Mouse (Mus musculus): ENCODE measurements around the gene Hs6st3. TPM values are rescaled to one million over a fixed set of nuclear protein-coding genes. Genes with fewer than 3 reads are reported as not detected.
A peak's percentile ranks its signal among the peaks of the same experiment; 100 is the strongest.

The Hs6st3 gene
- polyA plus RNA-seq, 1 experiment, result 17.6 TPM

DNA sequence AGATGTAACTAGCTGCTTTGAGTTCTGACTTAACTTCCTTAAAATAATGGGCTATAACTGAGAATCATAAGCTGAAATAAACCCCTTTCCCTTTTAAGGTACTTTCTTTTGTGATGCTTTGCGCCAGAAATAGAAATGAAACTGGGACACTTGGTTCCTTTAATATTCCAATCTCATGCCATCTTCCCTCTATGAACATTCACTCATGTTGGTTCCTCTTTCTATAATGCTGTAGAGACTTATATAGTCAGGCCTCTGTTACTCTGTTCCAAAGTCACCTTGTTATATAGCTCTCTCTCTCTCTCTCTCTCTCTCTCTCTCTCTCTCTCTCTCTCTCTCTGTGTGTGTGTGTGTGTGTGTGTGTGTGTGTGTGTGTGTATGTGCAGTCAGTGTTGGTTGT lies 504.7 kb downstream of the Hs6st3 start:
- no peak for TF ChIP-seq POLR2A (IDR thresholded peaks at IDR 0.05; ENCODE audit: extremely low read depth, insufficient read depth, low read length)
- no peak for TF ChIP-seq CTCF (IDR thresholded peaks at IDR 0.05; ENCODE audit: extremely low read depth, insufficient read depth, low read length)
- no peaks in the 10 kb centered on the region for H3K4me1 ChIP-seq (ENCODE audit: control insufficient read depth, insufficient read depth, low read length)
- H3K27ac ChIP-seq (ENCODE audit: insufficient read depth, low read length), result no peak overlapping the region
- H3K4me3 ChIP-seq (ENCODE audit: insufficient read depth, low read length), result no peak overlapping the region

DNA sequence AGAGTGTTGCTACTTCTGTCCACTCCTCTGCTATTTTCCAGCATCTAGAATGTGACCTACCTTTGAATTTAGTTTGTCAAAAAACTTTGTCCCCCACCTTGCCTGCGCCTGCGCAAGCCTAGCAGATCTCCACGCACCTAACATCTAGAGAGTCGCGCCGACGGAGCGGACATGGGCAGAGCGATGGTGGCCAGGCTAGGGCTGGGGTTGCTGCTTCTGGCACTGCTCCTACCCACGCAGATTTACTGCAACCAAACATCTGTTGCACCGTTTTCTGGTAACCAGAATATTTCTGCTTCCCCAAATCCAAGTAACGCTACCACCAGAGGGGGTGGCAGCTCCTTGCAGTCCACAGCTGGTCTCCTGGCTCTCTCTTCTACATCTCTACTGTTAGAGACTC lies 505.7 kb downstream of the Hs6st3 start:
- TF ChIP-seq POLR2A (IDR thresholded peaks at IDR 0.05; ENCODE audit: extremely low read depth, insufficient read depth, low read length) (no peak), CTCF (IDR thresholded peaks at IDR 0.05; ENCODE audit: extremely low read depth, insufficient read depth, low read length) (no peak)
- H3K4me3 ChIP-seq (ENCODE audit: insufficient read depth, low read length), result no peak overlapping the region
- H3K4me1 ChIP-seq (ENCODE audit: control insufficient read depth, insufficient read depth, low read length), result no peaks in the 10 kb centered on the region
- no peak overlapping the region for H3K27ac ChIP-seq (ENCODE audit: insufficient read depth, low read length)

DNA sequence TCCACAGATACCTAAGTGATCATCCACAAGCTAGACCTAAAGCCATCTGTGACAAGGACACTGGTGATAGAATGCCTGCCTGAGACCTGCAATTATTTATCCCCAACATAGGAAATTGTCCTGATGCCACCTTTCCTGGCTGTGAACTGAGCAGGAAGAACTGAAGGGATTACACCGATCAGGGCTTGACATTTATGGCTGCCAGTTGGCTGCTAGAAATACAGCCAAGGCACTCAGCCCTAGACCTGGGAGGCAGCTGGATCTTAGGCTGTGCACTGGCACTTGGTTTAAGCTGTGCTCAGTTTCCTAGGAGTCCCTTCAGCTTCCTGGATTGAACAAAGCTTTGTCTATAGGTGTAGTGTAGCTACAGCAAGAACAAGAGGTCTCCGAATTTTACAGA lies 518.8 kb downstream of the Hs6st3 start:
- no peak overlapping the region for H3K27ac ChIP-seq (ENCODE audit: insufficient read depth, low read length)
- no peak for TF ChIP-seq POLR2A (IDR thresholded peaks at IDR 0.05; ENCODE audit: extremely low read depth, insufficient read depth, low read length)
- H3K4me3 ChIP-seq (ENCODE audit: insufficient read depth, low read length), result no peak overlapping the region

DNA sequence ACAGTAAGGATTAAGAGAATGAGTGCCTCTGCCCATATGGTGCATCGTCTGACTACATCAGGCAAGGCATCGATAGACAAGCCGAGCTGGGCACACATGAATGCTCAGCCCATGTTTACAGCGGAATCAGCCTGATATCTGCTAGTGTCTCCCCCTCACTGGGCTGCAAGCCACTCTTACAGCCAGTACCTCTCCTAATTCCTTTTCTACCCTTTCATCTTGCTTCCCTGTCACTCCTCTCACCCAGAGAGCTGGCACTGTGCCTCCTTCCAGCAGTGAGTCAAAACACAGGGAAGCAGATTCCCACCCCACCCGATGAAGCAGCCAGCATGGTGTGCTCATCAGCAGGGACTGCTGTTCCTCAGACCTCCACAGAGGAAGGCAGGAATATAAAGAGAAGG lies 527.6 kb downstream of the Hs6st3 start:
- peaks cover 2% of the 10 kb centered on the region; the same call in 1 of the 2 replicates for H3K4me1 ChIP-seq (ENCODE audit: control insufficient read depth, insufficient read depth, low read length)
- H3K27ac ChIP-seq (ENCODE audit: insufficient read depth, low read length), result no peak overlapping the region
- TF ChIP-seq CTCF (IDR thresholded peaks at IDR 0.05; ENCODE audit: extremely low read depth, insufficient read depth, low read length) (no peak), POLR2A (IDR thresholded peaks at IDR 0.05; ENCODE audit: extremely low read depth, insufficient read depth, low read length) (no peak)
- no peak overlapping the region for H3K4me3 ChIP-seq (ENCODE audit: insufficient read depth, low read length)

More for the DNA sequence above, 518.8 kb downstream of the Hs6st3 start:
- no peaks in the 10 kb centered on the region for H3K4me1 ChIP-seq (ENCODE audit: control insufficient read depth, insufficient read depth, low read length)

DNA sequence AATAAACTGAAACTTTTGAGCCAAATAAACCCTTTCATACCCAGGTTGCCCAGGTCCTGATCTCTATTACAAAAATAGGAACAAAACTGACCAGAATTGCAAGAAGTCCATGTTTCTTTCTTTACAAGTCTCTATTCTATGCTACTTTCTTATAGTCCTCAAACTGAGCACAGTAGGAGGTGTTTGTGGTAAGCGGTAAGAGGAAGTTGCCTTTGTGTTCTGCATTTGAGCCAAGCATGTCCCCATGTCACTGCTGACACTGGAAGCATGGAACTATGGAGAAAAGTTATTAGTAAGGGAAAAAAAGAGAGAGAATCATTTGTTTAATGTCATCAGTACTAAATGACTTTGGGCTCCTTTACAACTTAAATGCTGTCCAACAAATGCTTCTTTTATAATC lies 529.3 kb downstream of the Hs6st3 start:
- H3K4me1 ChIP-seq (ENCODE audit: control insufficient read depth, insufficient read depth, low read length), result peaks cover 2% of the 10 kb centered on the region; the same call in 1 of the 2 replicates
- no peak for TF ChIP-seq CTCF (IDR thresholded peaks at IDR 0.05; ENCODE audit: extremely low read depth, insufficient read depth, low read length)
- no peak for TF ChIP-seq POLR2A (IDR thresholded peaks at IDR 0.05; ENCODE audit: extremely low read depth, insufficient read depth, low read length)
- no peak overlapping the region for H3K4me3 ChIP-seq (ENCODE audit: insufficient read depth, low read length)

DNA sequence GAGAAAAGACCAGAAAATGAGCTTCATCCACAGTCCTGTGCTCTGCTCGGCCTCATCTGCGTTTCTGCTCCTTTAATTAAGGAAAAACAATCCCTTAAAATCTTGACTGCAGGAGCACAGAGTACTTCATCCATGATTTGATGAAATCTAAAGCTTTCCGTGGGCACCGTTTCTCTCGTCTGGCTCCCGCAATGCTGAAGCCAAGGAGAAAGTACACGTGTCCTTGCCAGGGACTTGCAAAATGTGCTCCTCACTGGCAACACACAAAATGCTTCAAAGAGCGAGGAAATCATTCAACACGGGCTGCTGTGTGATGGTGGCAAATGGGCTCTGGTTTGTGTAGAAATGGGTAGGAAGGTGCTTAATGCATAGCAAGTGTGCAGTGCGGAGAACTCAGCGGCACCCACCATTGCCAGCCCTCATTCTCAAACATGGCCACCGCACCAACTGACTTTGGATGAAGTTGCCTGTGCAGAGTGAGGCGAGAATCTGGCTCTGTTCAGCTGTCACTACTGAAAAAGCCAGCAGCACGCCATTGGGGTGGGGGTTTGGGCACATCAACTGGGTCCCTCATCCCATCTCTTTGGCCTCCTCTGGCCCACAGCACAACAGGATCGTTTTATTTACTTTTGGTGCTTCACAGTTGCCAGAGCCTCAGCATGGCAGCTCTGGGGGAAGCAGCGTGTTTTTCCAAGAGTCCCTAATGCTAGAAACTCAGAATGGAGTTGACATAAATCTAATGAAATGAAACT lies 532.9 kb downstream of the Hs6st3 start:
- H3K27ac ChIP-seq (ENCODE audit: insufficient read depth, low read length), result no peak overlapping the region
- no peak overlapping the region for H3K4me3 ChIP-seq (ENCODE audit: insufficient read depth, low read length)
- TF ChIP-seq CTCF (IDR thresholded peaks at IDR 0.05; ENCODE audit: extremely low read depth, insufficient read depth, low read length) (no peak), POLR2A (IDR thresholded peaks at IDR 0.05; ENCODE audit: extremely low read depth, insufficient read depth, low read length) (no peak)
- no peaks in the 10 kb centered on the region; the same call in 1 of the 2 replicates for H3K4me1 ChIP-seq (ENCODE audit: control insufficient read depth, insufficient read depth, low read length)

More for the DNA sequence above, 529.3 kb downstream of the Hs6st3 start:
- H3K27ac ChIP-seq (ENCODE audit: insufficient read depth, low read length), result no peak overlapping the region

DNA sequence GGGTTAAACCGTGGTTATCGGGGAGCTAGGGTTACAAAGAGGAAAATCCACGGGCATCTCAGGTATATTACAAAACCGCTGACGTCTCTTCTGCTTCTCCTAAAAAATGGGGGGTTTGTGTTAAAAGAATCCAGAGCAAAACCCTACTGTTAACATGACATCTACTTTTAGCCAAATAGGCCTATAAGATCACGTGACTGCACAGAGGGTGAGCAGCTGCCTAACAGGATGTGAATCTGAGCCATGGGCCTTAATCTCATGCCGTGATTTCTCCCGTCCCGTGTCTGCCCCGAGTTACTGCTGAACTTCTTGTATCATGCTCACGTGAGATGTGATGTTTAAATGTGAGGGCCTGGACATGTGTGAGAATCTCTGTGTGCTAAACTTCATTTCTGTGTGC lies 540.4 kb downstream of the Hs6st3 start:
- Histone ChIP-seq H3K4me1 (ENCODE audit: control insufficient read depth, insufficient read depth, low read length) (no peaks in the 10 kb centered on the region), H3K4me3 (ENCODE audit: insufficient read depth, low read length) (no peak overlapping the region), H3K27ac (ENCODE audit: insufficient read depth, low read length) (no peak overlapping the region)
- TF ChIP-seq CTCF (IDR thresholded peaks at IDR 0.05; ENCODE audit: extremely low read depth, insufficient read depth, low read length), result no peak
- no peak for TF ChIP-seq POLR2A (IDR thresholded peaks at IDR 0.05; ENCODE audit: extremely low read depth, insufficient read depth, low read length)

DNA sequence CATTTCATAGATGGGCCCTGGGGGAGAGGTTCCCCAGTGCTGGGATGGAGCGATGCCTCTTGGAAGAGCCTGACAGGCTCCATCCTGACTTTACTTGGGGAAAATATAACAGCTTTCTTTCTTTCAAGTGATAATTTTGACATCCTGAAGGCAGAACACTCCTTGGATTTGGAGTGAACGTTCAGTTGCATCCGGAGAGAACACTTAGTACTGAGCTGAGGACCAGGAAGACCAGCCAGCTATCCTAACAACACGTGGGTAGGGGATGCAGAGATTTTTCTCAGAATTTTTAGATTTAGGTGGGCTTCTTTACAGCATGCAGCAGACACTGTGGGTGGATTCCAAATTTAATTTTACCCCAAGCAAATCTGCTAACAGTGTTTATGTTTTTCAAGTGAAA lies 541.9 kb downstream of the Hs6st3 start:
- H3K27ac ChIP-seq (ENCODE audit: insufficient read depth, low read length), result peak overlapping the region; percentile 69; the same call in 1 of the 2 replicates
- no peak for TF ChIP-seq POLR2A (IDR thresholded peaks at IDR 0.05; ENCODE audit: extremely low read depth, insufficient read depth, low read length)
- TF ChIP-seq CTCF (IDR thresholded peaks at IDR 0.05; ENCODE audit: extremely low read depth, insufficient read depth, low read length), result no peak
- no peaks in the 10 kb centered on the region for H3K4me1 ChIP-seq (ENCODE audit: control insufficient read depth, insufficient read depth, low read length)
- H3K4me3 ChIP-seq (ENCODE audit: insufficient read depth, low read length), result no peak overlapping the region

DNA sequence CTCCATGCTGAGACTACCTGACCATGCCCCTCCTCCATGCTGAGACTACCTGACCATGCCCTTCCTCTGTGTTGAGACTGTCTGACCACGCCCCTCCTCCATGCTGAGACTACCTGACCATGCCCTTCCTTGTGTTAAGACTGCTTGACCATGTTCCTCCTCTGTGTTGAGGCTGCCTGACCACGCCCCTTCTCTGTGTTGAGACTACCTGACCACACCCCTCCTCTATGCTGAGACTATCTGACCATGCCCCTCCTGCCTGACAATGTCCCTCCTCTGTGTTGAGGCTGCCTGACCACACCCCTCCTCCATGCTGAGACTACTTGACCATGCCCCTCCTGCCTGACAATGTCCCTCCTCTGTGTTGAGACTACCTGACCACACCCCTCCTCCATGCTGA lies 549.7 kb downstream of the Hs6st3 start:
- no peak overlapping the region for H3K4me3 ChIP-seq (ENCODE audit: insufficient read depth, low read length)
- no peaks in the 10 kb centered on the region for H3K4me1 ChIP-seq (ENCODE audit: control insufficient read depth, insufficient read depth, low read length)
- no peak overlapping the region for H3K27ac ChIP-seq (ENCODE audit: insufficient read depth, low read length)
- TF ChIP-seq POLR2A (IDR thresholded peaks at IDR 0.05; ENCODE audit: extremely low read depth, insufficient read depth, low read length) (no peak), CTCF (IDR thresholded peaks at IDR 0.05; ENCODE audit: extremely low read depth, insufficient read depth, low read length) (no peak)

DNA sequence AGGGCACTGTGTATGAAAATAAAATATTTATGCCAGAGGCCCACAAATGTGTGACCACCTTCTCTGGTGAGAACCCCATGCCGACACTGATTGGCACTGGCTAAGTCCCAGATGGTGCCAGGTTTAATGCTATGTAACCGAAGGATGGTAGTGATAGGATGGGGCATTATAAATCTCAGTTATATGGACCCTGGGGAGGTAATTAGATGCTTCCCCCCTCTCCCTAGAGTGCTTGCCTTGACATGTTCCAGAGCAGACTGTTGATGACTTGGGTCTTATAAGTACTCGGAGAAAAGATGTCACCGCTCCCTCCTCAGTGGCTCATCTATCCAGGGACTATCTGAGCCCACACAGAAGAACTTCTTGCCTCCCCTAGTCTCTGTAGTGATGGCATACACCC lies 561.8 kb downstream of the Hs6st3 start:
- H3K4me3 ChIP-seq (ENCODE audit: insufficient read depth, low read length), result no peak overlapping the region
- no peaks in the 10 kb centered on the region for H3K4me1 ChIP-seq (ENCODE audit: control insufficient read depth, insufficient read depth, low read length)

More for the DNA sequence above, 561.8 kb downstream of the Hs6st3 start:
- TF ChIP-seq CTCF (IDR thresholded peaks at IDR 0.05; ENCODE audit: extremely low read depth, insufficient read depth, low read length) (no peak), POLR2A (IDR thresholded peaks at IDR 0.05; ENCODE audit: extremely low read depth, insufficient read depth, low read length) (no peak)
- H3K27ac ChIP-seq (ENCODE audit: insufficient read depth, low read length), result no peak overlapping the region

All from cortical plate, adult 2 months (tissue).